Mouse (Mus musculus) hematopoietic stem cell, adult 5-6 weeks (primary cell): Measurements from ENCODE around the gene Ano2. TPM values are rescaled to one million over a fixed set of nuclear protein-coding genes. Genes with fewer than 3 reads are reported as not detected.

Experiments
- ATAC-seq, 2 experiments: fragments of 125-278 bp in 1 of 2; replicated peaks in 1 of 2; 2 replicates each; pipeline ENCODE4 v1.8.0; 2016 to 2017; ENCODE audit warnings: inconsistent platforms in 2 of 2, mild to moderate bottlenecking in 2 of 2, moderate number of reproducible peaks in 2 of 2, low read depth in 1 of 2, moderate TSS enrichment in 1 of 2; ENCODE audit not compliant: low FRiP score in 2 of 2, poor library complexity in 2 of 2, severe bottlenecking in 2 of 2, insufficient read depth in 1 of 2, low TSS enrichment in 1 of 2
- total RNA-seq: library from RNA; stranded (forward); fragments of 172-1452, 232-1000 nt; gene quantifications from 2 replicates; pipeline ENCODE4 v1.2.3, GENCODE M21; 2017

Gene Ano2
- total RNA-seq, 1 experiment from 2014 or later = not detected

GRCm38 (mm10) chr6:126088489-126089265 is 398.5 kb downstream of the Ano2 start:
- ATAC-seq = no peak

Other genes with a start within 250 kb of the Ano2 start
- 63.9 and 83.3 TPM in 2 replicates for gene Cd9, start 195.6 kb upstream of the Ano2 start, total RNA-seq
- gene Vwf, start 143.6 kb upstream of the Ano2 start, total RNA-seq = 6.3 and 6.6 TPM in 2 replicates